Mouse (Mus musculus) 3134 (cell line): ENCODE results near the gene Cacnb4.

Source experiments
- DNase-seq: peaks from one replicate; pipeline ENCODE4 v3.0.0-alpha.2; 2011; ENCODE audit warnings: low spot score; ENCODE audit not compliant: insufficient read length; ENCODE audit errors: extremely low read depth

The Cacnb4 gene

DNA sequence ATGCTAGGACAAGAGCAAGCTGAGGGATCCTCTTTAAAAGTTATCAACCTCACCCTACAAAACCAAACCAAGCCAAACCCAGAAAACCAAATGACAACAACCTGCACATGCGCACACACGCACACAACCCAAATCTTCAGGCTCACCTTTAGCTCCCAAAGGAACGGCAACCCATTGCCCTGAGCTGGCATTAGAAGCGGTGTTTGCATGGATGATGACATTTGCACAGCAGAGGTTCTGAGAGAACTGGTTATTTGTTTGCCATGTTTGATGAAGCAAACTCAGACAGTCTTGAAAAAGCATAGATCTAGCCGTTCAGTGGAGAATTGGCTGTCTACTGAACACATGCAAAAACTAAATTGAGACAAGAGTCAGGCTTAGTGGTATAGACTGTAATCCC is 198.1 kb downstream of the Cacnb4 start:
- DNase-seq, result no peak

DNA sequence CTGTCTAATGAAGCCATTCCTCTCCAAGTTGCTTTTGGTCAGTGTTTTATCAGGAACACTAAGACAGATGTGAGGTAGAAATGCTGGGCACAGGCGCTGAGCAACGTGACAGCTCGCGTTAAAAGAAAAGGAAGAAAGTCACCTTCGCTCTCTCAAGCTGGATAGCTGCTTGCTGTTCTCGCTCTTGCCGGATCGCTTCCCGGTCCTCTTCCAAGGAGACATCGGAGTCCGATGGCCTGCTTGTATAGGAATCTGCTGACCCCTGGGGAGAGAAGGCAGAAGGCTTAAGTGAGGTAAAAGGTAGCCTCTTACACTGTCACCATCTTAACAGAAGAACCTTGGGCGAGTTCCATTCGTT is 199.1 kb downstream of the Cacnb4 start:
- DNase-seq, result no peak

GRCm38 (mm10) chr2:52476801-52477549 is 199.7 kb downstream of the Cacnb4 start:
- DNase-seq, result no peak

DNA sequence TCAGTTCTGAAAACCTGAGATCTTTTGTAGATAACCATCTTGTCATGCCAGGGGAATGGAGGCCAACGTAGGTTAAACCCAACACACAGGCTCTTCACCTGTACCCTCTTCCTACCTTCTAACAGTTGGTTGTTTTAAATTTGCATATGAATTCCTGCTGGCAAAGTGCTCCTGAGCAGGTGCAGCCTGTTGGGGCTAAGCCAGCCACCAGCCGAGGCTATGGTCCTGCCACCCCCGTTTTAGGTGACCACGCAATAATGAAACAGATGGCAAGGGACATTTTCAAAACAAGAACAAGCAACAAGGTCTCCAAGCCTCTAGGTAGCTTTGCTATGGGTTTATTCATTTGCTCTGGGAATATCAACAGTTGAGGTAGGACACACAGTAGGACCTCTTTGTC is 200.8 kb downstream of the Cacnb4 start:
- no peak for DNase-seq

- no peak for DNase-seq
Observed at GRCm38 (mm10) chr2:52474570-52474969, 202.1 kb downstream of the Cacnb4 start.

GRCm38 (mm10) chr2:52471545-52472291 is 204.9 kb downstream of the Cacnb4 start:
- no peak for DNase-seq

GRCm38 (mm10) chr2:52470044-52470560 is 206.5 kb downstream of the Cacnb4 start:
- DNase-seq, result no peak

- DNase-seq, result no peak
Observed at GRCm38 (mm10) chr2:52467629-52468028, 209.0 kb downstream of the Cacnb4 start.

DNA sequence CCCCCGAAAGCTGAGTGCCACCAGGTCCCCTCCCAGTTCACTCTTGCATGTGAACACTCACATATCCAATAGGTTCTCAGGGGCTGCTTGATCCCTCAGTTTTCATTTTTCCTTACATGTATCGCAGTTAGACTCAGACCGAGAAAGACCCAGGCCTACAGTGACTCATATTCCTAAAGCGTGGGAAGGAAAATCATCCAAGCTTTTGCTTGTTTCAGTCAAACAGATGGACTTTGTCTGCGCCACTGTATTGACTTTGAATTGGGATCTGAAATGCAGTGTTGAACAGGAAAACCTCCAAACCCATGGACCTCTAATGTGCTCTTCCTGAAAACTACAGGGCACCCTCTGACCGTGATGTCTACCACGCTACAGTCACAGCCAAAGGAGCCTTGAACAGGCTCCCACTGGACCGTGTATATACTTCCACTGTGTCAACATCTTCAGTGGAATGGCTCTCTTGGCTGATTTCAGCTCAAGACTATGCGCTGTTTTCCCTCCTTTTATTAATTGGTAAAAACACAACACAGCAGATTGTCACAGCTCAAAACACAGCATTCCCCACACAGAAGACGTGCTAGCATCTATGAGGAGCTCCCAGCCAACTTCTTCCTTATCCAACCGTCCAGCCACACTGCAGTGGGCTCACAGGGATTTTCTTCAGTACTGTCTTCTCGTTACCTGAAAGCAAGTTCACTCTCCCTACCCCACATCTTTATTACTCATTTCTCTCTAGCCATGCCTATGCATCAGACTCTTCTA is 215.2 kb downstream of the Cacnb4 start:
- no peak for DNase-seq

DNA sequence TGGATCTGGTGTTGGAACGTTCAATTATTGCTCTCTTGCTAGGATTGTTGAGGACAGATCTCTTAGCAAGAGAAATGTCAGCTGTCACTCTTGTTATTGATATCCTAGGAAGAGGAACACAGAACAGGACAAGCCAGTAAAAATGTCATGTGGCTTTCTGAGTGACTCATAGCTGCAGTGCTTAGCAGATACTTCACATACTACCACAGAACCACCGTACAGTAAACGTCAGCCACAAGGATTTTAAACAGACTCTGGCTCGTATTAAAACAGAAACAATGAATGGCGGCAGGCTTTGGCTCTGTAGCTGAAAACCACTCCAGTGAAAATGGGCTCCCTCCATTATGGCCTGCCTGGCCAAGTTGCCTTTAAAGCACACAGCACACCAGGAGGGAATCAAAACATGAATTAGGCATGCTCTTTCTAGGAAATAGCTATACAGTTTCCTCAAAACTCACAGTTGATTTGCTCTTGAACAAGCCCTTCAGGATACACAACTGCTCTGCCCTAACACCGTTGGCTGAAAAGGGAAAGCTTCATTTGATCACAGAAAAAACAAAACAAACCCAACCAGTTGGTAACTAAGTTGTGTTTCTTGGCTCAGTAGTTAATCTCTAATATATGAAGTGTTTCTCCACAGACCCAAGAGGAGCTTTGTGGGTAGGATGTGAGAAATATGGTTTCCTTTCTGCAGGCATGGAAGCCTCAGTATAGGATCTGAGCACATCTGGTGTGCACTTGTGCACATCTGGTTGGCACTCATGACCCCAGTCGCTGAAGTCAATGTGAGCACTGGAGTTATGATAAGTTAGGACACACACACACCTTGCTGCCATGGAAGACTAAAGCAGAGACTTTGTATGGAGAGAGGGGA is 220.8 kb downstream of the Cacnb4 start:
- DNase-seq, result peak; percentile 9

DNA sequence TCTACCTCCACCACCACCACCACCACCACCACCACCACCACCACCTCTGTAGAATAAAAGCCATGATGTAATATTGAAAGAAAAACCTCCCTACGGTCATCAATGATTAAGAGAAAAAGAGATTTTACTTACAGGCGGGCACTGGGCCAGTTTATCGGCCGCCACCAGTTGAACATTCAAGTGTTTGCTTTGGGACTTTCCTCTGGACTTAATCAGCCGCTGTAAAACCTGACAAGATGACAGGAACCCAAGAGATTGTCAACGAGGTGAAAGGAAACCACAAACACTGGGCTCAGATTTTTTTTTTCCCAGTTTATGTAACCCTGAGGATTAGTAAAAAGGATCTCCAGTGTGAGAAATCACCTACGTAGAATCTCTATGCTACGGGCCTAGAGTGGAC is 226.8 kb downstream of the Cacnb4 start:
- DNase-seq, result no peak

- no peak for DNase-seq
Observed at GRCm38 (mm10) chr2:52448916-52449315, 227.7 kb downstream of the Cacnb4 start.

- DNase-seq, result no peak
Observed at GRCm38 (mm10) chr2:52446648-52447047, 230.0 kb downstream of the Cacnb4 start.

DNA sequence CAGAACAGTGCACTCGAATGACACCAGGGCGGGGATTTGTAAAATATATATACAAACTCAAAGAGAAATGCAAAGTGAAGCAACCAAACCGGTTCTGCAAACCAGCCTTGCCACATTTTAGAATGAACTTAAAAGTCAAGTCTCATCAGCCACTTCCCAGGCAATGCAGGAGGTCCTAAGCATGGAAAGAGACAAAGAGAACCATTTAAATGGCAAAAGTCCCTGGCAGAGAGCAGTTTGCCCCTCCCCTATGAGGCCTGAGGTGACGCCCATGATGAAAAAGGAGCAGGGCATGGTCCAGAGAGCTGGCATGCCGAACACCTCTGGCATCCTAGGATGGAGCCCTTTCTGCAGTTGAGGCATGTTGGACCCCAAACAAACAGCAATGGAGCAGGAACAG is 234.5 kb downstream of the Cacnb4 start:
- no peak for DNase-seq

DNA sequence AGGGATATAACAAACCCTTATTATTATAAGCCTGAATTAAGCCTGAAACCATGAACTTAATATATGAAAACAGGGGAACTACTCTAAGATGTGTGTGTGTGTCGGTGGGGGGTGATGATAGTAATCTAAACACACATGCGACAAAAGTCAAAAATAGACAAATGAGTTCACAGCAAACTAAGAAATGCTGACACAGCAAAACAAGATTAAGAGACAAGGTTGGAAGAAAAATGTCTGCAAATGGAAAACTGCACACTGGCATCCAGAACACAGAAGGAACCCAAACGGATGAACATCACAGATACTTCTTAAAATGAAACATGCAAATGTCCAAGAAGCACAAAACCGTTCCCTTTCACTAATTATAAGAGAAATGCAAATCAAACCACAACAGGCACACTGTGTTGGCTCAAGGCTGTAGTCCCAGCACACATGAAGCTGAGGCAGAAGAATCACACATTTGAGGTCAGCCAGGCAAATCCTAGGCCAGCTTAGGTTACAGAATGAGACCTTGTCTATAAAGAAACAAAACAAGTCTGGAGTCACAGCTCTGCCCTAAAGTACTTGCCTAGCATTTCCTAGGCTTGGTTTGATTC is 236.1 kb downstream of the Cacnb4 start:
- DNase-seq, result no peak

DNA sequence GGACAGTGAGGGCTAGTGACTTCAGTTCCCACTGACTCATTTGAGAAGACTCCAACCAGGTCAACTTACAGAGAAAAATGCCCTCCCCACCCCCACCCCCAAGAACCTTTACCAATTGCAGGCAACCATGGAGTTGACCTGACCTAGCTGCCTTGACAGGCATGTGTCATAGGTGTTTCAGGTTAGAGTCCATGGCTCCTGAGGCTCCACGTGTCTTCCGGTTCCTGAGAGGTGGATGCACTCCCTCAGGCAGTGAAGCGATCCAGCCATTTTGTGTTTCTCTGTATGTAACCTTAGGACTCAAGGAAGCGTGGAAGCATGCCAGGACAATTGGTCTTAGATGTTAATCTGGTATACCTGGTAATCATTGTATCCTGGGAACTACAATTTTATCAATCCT is 238.2 kb downstream of the Cacnb4 start:
- DNase-seq, result no peak

GRCm38 (mm10) chr2:52438013-52438412 is 238.6 kb downstream of the Cacnb4 start:
- DNase-seq, result peak; percentile 36

- DNase-seq, result no peak
Observed at GRCm38 (mm10) chr2:52435919-52436632, 240.6 kb downstream of the Cacnb4 start.

DNA sequence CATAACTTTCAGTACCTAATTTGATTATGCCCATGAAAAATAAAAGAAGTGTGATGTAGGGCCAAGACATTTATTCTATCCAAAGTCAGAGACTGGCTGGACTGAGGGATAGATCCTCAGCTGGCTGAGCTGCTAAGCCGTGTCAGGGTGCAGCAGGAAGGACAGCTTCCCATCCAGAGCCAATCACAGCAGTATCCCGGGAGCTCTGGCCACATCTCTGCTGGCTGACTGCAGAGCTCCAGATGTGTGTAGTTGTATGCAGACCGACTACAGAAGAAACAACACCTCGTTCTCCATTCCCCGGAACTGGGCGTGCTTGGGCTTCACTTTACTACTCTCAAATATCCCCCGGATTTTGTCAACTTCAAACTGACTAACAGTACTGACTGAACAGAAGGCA is 243.3 kb downstream of the Cacnb4 start:
- no peak for DNase-seq
